Mouse (Mus musculus): Measurements from ENCODE around the gene Ppid.

- no peak for TF ChIP-seq CTCF (IDR thresholded peaks at IDR 0.05)
- no peak for TF ChIP-seq EP300 (IDR thresholded peaks at IDR 0.05)
These were observed 39.2 kb upstream of the Ppid start for GRCm38 (mm10) chr3:79551826-79552552.

Measured in lung, postnatal 0 days (tissue).